Mouse (Mus musculus): ENCODE results near the gene Akap1.
A peak's percentile ranks its signal among the peaks of the same experiment; 100 is the strongest.

The Akap1 gene

DNA sequence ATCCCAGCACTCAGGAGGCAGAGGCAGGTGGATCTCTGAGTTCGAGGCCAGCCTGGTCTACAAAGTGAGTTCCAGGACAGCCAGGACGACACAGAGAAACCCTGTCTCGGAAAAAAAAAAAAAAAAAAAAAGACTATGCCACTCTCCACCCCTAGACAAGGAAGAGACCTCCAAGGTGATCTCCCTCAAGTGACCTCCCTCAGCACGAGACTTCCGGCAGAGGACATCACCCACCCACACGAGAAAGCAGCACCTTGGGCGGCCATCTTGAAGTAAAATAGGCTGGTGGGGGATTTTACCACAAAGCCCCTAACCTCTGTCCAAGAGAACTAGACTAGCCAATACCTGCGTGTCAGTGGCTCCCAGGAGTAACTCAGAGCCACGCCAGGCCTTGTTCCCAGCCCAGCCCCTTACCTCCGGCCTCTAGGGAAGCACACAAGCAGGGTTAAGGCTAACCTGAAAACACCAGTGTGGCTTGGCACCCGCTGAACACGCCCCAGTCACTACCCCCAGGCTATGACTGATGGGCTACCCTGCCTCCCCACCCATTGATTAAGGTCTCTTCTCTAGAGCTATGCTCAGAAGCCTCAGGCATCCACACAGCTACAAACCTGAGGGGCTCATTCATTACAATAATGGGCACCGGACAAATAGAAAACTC lies 21.9 kb downstream of the Akap1 start:
- DNase-seq (ENCODE audit: low spot score) = no peak

DNA sequence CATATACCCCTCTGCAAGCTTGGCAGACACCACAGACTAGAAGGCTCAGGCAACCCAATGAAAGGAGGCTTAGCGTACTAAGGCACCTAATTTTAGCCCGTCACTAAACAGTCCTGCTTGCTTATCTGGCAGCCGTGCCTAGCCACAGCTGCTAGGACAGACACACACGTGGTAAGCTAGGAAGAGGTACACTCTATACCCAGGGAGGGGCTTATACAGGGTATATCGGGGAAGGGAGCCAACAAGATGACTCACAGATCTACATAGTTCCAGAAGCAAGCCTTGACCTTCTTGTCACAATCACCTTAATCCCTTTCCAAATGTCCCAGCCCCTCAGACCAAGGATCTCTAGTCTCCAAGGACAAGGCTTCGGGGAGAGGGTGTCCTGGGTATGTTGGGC lies 23.0 kb downstream of the Akap1 start:
- DNase-seq (ENCODE audit: low spot score) = no peak

DNA sequence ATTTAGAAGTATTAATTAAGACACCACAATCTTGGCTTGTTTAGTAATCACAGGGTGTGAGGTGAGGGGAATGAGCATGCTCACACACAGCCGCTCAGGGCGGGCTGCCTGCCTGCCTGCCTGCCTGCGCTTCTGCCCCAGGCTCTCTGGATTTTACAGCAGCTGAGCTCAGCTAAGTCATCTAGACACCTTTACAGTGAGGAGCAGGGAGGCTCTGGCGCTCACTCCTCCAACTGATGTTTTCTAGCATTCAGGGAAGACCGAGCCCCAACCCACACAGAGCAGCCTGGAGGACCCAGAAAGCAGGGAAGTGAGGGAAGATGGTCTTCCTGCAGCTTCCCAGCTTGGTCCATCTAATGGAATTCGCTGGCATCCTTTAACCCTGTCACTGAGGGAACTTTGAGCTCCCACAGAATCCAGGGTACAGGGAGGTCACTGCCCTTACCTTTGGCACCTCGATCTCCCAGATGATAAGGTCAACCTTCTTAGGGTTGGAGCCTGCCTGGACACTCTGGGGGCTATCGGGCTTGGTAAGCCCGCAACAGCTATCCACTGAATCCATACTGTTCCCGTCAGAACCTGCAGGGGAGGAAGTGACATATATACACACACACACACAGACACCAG lies 23.5 kb downstream of the Akap1 start:
- no peak for DNase-seq (ENCODE audit: low spot score)

DNA sequence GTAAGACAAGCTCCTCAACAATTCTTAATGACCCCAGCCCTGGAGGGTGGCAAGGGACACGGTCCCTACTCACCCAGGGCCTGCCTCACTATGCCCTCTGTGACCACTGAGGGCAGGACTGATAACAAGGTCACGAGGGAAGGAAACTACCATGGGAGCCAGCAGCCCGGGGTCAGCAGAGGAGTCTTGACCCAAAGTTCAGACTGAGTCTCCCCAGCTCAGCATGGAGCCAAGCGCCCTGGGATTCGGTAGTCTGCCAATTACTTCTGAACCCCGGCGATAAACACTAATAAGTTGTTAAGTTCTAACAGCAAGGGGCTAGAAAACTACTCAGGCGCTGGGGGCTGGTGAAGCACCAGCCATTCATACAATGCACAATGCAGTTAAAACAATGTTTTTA lies 24.1 kb downstream of the Akap1 start:
- DNase-seq (ENCODE audit: low spot score) = no peak

DNA sequence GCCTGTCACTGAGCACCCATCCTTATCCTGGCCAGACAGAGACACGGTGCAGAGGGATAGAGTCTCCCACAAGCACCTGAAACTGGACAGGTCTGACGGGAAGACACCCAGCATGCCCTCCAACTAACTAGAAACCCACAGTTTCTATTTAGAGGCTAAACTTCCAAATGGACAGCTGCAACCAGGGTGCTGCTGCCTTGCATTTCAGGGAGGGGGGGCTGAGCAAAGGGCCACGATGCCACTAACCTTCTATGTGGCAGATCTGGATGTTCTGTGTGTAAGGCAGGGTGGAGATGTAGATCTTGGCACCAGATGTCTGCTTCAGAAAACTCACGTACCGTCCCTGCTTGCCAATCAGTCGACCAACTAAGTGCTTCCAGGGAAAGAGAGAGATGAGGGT lies 25.0 kb downstream of the Akap1 start:
- no peak for DNase-seq (ENCODE audit: low spot score)

DNA sequence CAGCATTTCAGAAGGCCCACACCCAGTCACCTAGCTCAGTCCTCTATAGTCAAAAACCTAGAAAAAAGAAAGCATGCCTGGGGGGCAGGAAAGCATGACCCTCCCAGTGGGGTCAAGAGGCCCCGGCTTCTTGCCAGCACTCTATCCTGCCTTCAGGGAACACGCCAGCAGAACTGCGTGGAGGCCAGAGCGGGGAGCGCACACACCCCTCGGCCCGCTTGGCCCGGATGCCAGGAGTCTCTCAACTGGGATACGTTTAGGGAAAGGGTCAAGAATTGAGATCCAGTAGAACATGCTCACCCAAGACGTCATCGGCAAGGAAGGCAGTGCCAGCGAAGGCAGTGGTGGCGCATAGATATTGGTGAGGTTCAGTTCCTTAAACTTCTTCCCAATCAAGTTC lies 25.8 kb downstream of the Akap1 start:
- no peak for DNase-seq (ENCODE audit: low spot score)

DNA sequence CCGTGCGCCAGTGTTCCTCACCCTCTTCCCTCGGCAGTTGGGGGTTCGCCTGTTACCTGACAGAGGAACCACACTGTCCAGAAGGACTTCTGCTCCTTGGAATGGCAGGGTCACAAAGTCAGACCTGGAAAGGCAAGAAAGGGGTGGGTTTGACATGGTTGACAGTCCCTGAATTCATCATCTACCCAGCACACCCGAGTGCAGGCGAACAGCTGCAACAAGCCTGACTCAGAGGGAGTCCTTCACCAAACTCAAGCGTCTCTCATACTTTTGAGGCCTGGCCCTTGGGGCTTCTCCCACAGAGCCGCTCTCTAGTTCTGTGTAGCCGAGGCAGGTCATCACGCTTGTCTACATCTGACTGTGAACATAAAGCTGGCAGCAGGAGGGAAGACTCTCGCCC lies 29.8 kb downstream of the Akap1 start:
- no peak for DNase-seq (ENCODE audit: low spot score)

DNA sequence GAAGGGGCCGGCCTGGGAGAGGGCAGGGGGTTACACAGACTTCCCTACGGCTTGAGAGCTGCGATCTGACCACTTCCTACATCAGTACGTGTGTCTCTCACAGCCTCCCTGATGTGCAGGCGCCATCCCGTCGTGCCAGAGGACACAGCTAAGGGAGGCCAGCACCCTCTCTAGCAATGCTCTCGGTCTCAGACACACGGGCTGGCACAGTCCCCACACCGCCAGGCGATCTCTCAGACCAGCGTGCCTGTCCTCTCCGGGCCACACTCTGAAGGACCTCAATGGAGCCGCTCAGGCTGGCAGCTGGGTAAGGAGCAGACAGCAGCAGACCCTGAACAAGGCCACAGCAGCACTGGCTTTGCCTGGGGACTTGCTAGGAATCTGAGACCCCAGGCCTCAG lies 30.3 kb downstream of the Akap1 start:
- DNase-seq (ENCODE audit: low spot score) = no peak

DNA sequence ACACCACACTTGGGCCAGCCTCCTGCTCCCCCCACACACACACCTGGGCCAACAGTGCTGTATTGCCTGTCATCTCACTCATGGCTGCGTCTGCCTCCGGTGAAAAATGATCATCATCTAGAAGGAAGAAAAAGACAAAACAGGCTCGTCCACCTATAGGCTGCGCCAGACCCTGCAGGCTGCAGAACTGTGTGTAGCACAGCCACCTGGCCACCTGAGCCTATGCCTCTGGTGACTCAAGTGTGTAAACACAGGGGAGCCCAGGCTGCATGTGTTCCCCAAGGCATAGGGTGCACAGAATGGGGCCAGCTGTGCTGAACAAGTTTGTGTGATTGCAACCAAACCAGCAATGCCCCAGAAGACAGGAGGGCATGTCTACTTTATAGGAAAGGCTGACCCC lies 31.3 kb downstream of the Akap1 start:
- DNase-seq (ENCODE audit: low spot score) = no peak

DNA sequence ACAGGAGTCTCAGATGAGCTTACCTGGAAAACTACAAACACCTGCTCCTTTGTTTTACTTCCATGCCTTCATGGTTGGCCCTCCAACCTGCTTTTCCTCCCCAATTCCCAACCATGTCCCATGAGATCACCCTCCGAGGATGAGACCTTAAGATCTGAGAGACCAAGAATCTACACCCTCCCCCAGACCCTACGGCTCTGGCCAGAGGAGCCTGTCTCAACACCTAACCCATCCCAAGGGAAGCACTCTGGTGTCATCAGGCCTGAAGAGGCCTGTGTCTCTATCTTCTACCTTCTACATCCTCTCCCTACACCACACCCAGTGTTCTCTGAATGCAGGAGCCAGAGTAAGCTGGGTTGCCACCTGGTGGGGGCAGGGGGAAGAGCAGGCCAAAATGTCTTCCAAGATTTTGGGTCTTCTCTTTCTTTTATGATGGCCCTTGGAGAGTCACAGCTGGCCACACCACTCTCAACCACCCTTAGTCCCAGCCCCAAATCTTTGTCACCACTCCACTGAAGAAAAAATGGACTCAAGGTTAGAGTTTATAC lies 34.1 kb downstream of the Akap1 start:
- peak; percentile 33 for DNase-seq (ENCODE audit: low spot score)

DNA sequence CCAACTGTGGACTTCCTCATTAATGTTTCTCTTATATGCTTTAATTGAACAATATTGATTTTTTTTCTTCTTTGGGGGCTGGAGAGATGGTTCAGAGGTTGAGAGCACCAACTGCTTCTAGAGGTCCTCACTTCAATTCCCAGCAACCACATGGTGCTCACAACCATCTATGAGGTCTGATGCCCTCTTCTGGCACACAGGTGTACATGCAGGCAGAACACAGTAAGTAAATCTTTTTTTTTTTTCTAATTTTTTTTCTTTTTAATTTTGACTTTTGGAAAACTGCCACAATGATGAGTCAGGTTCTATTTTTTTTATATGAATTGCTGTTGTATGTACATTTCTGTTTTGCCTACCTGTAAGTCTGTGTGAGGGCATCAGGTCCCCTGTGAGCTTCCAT lies 35.9 kb downstream of the Akap1 start:
- no peak for DNase-seq (ENCODE audit: low spot score)

DNA sequence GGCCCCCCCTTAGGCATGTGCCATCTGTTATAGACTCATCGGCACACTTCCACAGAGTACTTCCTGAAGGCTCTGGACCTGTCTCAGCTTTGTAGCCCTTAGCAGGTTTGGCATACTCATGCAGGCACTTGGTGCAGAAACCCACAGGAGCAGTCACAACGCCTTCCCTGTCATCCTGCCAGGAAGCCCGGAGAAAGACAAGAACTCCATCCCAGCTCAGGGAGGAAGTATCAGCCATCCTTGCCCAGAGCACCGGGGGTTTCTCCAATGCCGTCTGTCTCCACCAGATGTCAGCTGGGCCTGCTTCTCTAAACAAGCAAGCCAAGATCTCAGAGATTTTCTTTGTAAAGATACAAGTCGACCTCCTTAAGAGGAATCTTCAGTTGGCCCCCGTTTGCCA lies 38.5 kb downstream of the Akap1 start:
- DNase-seq (ENCODE audit: low spot score) = peak; percentile 34

DNA sequence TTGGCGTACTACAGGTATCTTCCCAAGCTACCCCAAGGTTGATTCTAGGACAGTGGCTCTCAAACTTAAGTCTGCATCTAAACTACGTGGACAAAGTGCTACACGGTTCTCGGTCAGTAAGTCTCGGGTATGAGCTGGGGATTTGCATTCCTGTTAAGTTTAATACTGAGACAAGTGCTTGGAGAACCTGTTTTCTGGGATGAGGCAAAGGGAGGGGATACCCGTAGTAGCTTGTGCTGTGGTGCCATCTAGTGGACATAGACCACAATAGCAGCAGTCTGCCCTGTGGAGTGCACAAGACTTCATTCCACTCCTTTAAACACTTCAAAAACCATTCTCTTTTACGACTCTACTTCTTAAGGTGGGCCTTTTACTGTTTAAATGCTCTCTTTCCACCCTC lies 41.4 kb downstream of the Akap1 start:
- DNase-seq (ENCODE audit: low spot score) = peak; percentile 96

DNA sequence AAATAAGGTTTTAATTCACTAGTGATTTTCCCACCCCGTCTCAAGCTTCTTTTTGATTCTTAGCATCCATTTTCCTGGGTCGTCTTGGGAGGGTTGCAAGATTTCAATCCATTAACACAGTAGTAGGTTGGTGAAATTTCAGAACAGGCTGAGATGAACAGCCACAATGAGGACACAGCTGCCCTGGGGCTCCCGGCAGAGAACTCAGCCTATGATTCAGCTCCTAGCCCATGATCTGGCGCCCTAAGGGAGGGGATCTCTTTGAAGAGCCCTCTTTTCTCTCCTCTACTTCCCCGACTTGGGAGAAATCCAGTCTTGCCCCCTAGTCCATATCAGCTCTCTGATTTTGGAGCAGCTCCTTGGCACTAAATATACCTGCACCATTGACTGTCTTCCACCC lies 41.9 kb downstream of the Akap1 start:
- peak; percentile 35 for DNase-seq (ENCODE audit: low spot score)

DNA sequence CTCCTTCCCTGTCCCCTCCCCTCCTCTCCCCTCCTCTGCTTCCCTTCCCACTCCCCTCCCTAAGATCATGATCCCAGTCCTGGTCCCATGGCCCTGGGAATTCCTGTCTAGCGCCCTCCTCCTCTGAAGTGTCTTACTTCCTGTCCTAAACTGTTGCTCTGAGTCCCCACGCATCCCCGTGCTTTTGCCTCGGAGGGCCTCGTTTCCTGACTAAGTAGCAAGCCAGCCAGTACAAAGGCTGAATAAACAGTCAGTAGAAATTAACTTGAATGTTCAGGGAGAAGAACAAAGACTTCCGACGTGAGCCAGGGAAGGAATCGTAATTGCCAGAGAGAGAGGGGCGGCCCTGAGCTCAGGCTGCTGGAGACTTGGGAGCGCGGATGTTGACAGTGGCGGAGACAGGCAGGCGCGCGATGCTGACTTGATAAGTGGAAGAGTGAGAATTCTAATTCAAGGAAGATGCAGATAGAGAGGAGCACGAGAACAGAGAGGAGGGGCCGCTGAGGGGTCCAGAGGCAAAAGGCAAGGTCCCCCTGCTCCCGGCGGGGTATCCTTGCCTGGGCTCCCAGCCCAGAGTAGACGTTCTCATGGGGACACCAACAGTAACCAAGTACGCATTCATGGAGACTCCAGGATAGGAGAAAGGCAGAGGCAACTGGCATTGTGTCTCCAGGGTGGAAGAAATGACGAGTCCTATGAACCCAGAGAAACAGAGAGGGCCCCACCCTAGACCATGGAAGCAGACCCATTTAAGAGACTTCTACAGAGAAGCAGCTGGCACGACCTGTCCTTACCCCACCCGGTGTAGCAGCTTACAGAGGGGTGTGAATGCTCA lies 43.4 kb downstream of the Akap1 start:
- DNase-seq (ENCODE audit: low spot score) = peak; percentile 82

DNA sequence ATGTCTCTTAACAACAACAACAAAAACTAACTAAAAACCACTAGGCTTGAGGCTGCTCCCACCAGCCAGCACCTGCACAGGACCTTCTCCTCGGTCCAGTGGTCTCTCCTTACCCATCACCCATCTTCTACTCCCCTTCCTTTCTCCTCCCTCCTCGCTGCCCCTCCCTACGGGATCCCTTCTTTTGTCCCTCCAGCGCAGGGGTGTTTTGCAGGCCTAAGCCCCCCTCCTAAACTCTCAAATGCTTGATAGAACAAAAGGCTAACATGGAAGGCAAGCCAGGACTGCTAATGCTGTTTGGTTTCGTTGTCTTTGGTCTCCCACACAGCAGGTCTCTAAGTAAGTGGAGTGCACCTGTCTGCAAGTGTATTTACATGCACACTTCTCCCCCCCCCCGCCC lies 44.1 kb downstream of the Akap1 start:
- DNase-seq (ENCODE audit: low spot score) = no peak

DNA sequence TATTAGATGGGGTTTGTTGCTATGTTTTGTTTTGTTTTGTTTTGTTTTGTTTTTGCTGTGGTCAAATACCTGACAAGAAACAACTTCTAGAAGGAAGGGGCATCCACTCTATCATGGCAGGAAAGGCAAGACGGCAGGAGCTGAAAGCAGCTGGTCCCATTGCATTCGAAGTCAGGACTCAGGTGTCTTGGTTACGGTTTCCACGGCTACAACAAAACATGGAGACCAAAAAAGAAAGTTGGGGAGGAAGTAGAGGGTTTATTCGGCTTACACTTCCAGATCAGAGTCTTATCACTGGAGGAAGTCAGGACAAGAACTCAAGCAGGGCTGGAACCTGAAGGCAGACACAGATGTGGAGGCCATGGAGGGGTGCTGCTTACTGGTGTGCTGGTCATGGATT lies 47.3 kb downstream of the Akap1 start:
- DNase-seq (ENCODE audit: low spot score) = no peak

DNA sequence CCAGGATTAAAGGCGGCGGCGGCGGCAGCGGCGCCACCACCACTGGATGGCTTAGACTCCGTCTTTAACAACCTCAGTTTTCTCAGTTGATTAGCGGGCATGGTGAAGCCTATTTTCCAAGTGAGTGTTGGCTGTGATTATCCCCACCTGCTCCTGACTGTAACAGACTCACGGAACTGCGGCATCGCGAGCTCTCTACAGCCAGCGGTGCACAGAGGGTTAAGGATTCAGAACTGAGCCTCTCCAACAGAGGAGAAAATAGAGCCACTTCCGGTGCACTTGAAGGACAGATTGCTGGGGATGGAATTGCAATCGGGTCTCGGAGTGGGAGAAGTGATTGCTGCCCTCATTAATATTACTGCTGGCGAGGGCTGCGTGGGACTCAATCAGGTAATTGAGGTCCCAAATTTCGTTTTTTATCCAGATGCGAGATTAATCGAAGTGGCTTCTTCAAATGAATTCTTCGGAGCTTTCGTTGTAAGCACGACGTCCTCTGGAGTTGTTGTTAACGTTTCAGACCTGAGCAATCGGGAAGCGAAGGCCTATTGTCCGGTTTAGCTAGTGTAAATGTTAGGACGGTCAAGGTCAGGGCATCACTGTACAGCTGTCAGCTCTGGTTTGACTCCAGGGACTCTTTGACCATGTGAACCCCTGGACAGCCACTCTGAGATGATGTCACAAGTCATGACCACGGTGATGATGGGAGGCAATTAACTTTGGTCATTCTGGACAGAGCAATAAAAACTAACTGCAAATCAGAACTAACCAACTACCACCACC lies 61.0 kb downstream of the Akap1 start:
- peak; percentile 53 for DNase-seq (ENCODE audit: low spot score)

DNA sequence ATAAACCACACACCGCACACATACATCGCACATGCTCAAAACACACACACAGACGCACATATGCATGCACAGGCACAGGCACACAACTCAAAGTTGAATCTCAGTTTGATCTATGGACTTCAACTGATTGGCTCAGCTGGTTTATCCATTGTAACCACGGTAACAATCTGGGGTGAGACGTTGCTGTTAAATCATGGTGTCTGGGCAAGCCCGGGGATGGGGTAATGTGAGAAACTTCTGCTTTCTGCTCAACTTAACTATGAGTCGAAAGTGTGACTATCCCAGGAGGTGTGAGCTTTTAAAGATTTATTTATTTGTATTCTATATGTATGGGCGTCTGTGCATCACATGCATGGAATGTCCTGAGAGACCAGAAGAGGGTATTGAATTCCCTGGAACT lies 68.2 kb downstream of the Akap1 start:
- DNase-seq (ENCODE audit: low spot score) = no peak

DNA sequence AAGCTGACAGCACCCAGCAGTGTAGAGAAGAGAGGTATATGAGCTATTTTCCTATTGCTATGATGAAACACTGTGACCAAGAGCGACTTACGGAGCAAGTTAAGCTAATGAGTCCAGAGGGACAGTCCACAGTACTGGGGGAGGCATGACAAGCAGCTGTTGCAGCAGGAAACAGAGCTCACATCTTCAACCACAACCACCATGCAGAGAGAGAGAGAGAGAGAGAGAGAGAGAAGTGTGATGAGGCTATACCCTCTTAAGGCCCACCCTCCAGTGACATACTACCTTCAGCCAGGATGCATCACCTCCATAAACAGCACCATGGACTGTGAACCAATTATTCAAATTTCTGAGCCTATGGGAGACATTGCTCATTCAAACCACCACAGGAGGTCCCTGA lies 74.5 kb downstream of the Akap1 start:
- no peak for DNase-seq (ENCODE audit: low spot score)

DNA sequence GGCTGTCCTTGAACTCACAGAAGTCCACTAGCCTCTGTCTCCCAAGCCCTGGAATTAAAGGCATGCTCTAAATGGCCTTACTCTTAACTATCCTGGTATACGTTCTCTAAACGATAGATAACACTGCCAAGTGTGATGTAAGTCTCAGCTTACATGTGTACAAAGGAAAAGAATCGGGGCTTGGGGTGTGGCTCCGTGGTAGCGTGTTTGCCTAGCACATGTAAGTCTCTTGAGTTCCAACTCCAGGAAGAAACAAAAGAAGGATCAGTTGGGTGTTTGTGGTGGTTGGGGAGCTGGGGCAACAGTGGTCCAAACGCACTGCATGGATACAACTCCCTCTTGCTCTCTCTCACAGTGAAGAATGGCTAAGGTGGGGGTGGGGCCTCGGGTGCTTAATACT lies 77.6 kb downstream of the Akap1 start:
- DNase-seq (ENCODE audit: low spot score) = no peak

DNA sequence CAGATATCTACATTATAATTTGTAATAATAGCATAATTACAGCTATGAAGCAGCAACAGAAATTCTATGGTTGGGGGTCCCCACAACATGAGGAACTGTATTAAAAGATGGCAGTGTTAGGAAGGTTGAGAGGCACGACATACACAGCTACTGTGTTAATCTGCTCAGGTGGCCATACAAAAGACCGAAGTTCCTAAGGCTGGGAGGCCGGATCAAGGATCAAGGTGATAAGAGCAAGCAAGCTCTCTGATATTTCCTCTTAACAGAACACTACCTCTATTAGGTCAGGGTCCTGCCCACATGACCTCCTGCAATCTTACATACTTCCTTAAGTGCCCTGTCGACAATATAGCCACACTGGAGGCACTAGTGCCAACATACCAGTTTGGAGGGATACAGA lies 80.9 kb downstream of the Akap1 start:
- DNase-seq (ENCODE audit: low spot score) = no peak

Data from embryo, embryonic 10 days (tissue).